Mouse (Mus musculus) embryo, embryonic 10 days (tissue): Measurements from ENCODE around the gene Lrrc38.

ENCODE experiments used
- DNase-seq: peaks from one replicate; pipeline ENCODE4 v3.0.0-alpha.2; 2015; ENCODE audit warnings: low spot score

The Lrrc38 gene

GRCm38 (mm10) chr4:143350047-143351015, 774 bp downstream of the Lrrc38 start:
- DNase-seq: no peak

- no peak for DNase-seq
Observed at GRCm38 (mm10) chr4:143352301-143352700, 2.7 kb downstream of the Lrrc38 start.

GRCm38 (mm10) chr4:143361520-143361919, 12.0 kb downstream of the Lrrc38 start:
- DNase-seq: no peak

- DNase-seq: peak; percentile 52
Observed at GRCm38 (mm10) chr4:143366415-143367041, 17.0 kb downstream of the Lrrc38 start.

- DNase-seq: peak; percentile 45
Observed at GRCm38 (mm10) chr4:143379480-143379879, 29.9 kb downstream of the Lrrc38 start.

GRCm38 (mm10) chr4:143379931-143380715, 30.6 kb downstream of the Lrrc38 start:
- DNase-seq: peak; percentile 43

- peak; percentile 67 for DNase-seq
Observed at GRCm38 (mm10) chr4:143380716-143381004, 31.1 kb downstream of the Lrrc38 start.

- DNase-seq: no peak
Observed at GRCm38 (mm10) chr4:143382163-143382562, 32.6 kb downstream of the Lrrc38 start.

GRCm38 (mm10) chr4:143383646-143384045, 34.1 kb downstream of the Lrrc38 start:
- DNase-seq: peak; percentile 18

- DNase-seq: peak; percentile 76
Observed at GRCm38 (mm10) chr4:143388955-143389702, 39.6 kb downstream of the Lrrc38 start.

- no peak for DNase-seq
Observed at GRCm38 (mm10) chr4:143394181-143394580, 44.6 kb downstream of the Lrrc38 start, which contains the start of gene Pramel1. Gene Pramel1 (plus strand): TSS chr4:143394428.

GRCm38 (mm10) chr4:143411566-143412218, 62.1 kb downstream of the Lrrc38 start:
- DNase-seq: no peak

GRCm38 (mm10) chr4:143412219-143413092, 62.9 kb downstream of the Lrrc38 start, which contains the start of gene Pramef8:
Gene Pramef8 (plus strand): TSS chr4:143412426.
- DNase-seq: peak; percentile 93

GRCm38 (mm10) chr4:143413621-143414020, 64.1 kb downstream of the Lrrc38 start:
- no peak for DNase-seq

- DNase-seq: no peak
Observed at GRCm38 (mm10) chr4:143414121-143414520, 64.6 kb downstream of the Lrrc38 start.
